Mouse (Mus musculus) testis, adult 2 months (tissue): ENCODE measurements around the gene Efcab11.

Source experiments
- CTCF ChIP-seq: fragments of 200-500 bp; IDR thresholded peaks from 2 replicates; pipeline ENCODE4 v1.5.1; 2012; ENCODE audit warnings: low read depth, mild to moderate bottlenecking, inconsistent platforms, low read length, moderate library complexity; ENCODE audit not compliant: control insufficient read depth, insufficient read depth, insufficient replicate concordance
- POLR2A ChIP-seq: fragments of 200-500 bp; IDR thresholded peaks from 2 replicates; pipeline ENCODE4 v1.6.1; 2012; ENCODE audit warnings: low read depth, mild to moderate bottlenecking, inconsistent platforms, low read length, moderate library complexity; ENCODE audit not compliant: control insufficient read depth

DNA sequence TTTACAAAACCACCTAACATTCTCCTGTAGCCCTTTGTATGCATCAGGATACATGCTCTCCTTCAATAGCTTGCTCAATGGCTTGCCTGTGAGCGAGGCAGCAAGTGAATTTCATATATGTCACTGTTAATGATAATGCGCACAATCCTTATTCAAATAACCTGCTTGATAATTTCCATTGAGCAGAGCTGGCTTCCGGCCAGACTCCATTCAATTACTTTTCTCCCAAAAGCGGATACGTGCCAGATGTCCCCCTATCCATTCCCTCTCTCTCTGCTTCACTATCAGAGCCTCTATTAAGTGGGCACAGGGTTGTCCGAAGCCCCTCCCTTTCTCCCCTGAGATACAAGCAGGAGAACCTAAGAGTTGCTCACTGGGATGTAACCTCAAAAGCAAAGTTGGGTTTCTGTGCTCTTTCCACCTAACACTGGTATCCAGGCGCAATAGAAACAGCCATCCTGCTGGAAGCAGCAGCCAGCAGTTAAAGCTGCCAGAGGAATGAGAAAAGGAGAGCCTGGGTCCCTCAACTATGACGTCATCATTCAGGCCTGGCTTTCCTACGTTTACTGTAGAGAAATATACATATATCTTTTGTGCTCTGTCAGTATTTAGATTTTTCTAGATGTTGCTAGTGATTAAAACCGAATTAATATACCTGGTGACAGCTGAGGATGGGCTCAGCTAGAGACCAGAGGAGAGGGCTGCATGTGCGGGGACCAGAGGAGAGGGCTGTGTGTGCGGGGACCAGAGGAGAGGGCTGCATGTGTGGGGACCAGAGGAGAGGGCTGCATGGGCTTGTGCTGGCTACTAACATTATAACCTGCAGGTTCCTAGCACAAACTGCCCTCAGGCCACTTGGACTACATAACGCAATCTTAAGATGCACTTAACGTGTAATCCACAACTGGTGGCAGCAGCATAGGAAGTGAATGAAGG lies 30.6 kb downstream of the Efcab11 start:
- TF ChIP-seq CTCF (no peak), POLR2A (no peak)
